Mouse (Mus musculus) thymus, adult 2 months (tissue): ENCODE results near the gene Parp4. TPM values are rescaled to one million over a fixed set of nuclear protein-coding genes. Genes with fewer than 3 reads are reported as not detected.

Experiments
- DNase-seq: peaks from one replicate; pipeline ENCODE4 v3.0.0; 2021
- H3K27ac ChIP-seq: fragments of 200-500 bp; 2 replicates; pipeline ENCODE4 v1.5.1; 2012; ENCODE audit warnings: low read length, control low read depth; ENCODE audit not compliant: control insufficient read depth, insufficient read depth
- H3K27me3 ChIP-seq: fragments of 200-500 bp; 2 replicates; pipeline ENCODE4 v1.6.1; 2012; ENCODE audit warnings: mild to moderate bottlenecking, low read length, moderate library complexity, mixed read lengths; ENCODE audit not compliant: control insufficient read depth, insufficient read depth
- H3K36me3 ChIP-seq: fragments of 200-500 bp; 2 replicates; pipeline ENCODE4 v1.6.1; 2012; ENCODE audit warnings: mild to moderate bottlenecking, low read length, moderate library complexity; ENCODE audit not compliant: control insufficient read depth, insufficient read depth
- H3K4me1 ChIP-seq: fragments of 200-500 bp; replicated peaks from 2 replicates; pipeline ENCODE4 v1.6.1; 2012; ENCODE audit warnings: low read length; ENCODE audit not compliant: control insufficient read depth, insufficient read depth
- H3K4me3 ChIP-seq: fragments of 200-500 bp; 2 replicates; pipeline ENCODE4 v1.5.1; 2012; ENCODE audit warnings: mild to moderate bottlenecking, low read length, control low read depth, moderate library complexity; ENCODE audit not compliant: control insufficient read depth, insufficient read depth
- CTCF ChIP-seq: fragments of 200-500 bp; IDR thresholded peaks from 2 replicates; pipeline ENCODE4 v1.5.1; 2012; ENCODE audit warnings: mild to moderate bottlenecking, control low read depth, low read length, moderate library complexity, borderline replicate concordance; ENCODE audit not compliant: control insufficient read depth, poor library complexity, insufficient read depth; ENCODE audit errors: extremely low read depth
- POLR2A ChIP-seq: fragments of 200-500 bp; IDR thresholded peaks from 2 replicates; pipeline ENCODE4 v1.6.1; 2012; ENCODE audit warnings: mild to moderate bottlenecking, low read length, control low read depth, moderate library complexity; ENCODE audit not compliant: control insufficient read depth, poor library complexity, insufficient read depth; ENCODE audit errors: extremely low read depth
- WGBS: fragments of 180-500 bp; shearing (Covaris S2); methylation state at CpG from one replicate; pipeline ENCODE4 v1.1.7; 2018; 5-methylcytosine and 5-hydroxymethylcytosine counted together
- polyA plus RNA-seq: library from polyadenylated mRNA; depleted of rRNA; stranded (reverse); fragments of >200 nt; gene quantifications from 2 replicates; pipeline ENCODE4 v1.2.3, GENCODE M21; 2012

Gene Parp4
- polyA plus RNA-seq, 1 experiment: 11.3 TPM

DNA sequence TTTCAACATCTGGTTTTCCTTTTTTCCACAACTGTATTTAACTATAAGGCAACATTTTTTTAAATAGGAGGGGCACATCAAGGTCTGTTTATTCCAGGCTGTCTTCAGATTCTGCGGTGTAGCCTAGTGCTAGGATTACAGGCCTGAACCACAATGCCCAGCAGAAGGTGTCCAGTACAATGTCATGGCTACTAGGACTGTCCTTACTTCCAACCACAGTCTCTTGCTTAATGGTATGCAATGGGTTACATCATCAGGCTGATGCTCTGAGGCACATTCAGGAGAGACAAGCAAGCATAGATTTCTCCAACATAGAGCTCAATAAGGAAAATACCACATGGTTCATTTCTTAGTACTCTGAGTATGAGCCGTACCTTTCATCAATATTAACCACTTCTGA lies 20.7 kb upstream of the Parp4 start:
- no peak for TF ChIP-seq CTCF
- no peak for TF ChIP-seq POLR2A
- no peak for DNase-seq
- Histone ChIP-seq H3K36me3 (peaks cover 62% of the 10 kb centered on the region), H3K4me1 (no peaks in the 10 kb centered on the region), H3K27ac (no peak overlapping the region), H3K27me3 (no peaks in the 10 kb centered on the region), H3K4me3 (no peak overlapping the region)
- 98% methylated on average over 2 of the region's 2 CpGs for whole genome bisulfite sequencing

DNA sequence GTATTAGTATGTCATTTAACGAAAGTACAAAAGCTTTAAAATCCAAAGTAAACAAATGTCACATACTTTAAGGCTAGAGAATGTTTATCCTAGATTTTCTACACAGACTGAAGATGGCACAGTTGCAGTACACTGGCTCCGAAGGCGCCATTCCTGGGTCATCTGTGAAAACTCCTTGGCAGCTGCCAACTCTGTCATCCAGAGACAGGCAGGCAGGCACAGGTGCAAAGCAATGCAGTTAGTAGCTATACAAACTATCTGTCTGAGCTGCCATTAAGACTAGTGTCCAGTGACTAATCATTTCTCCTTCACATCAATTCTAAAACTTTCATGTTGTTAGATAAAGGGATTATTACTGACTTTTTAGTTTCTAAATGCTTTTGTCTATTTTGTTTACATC lies 16.3 kb upstream of the Parp4 start:
- TF ChIP-seq POLR2A: no peak
- no peak for TF ChIP-seq CTCF
- Histone ChIP-seq H3K4me3 (no peak overlapping the region), H3K36me3 (peaks cover 61% of the 10 kb centered on the region), H3K27me3 (no peaks in the 10 kb centered on the region), H3K27ac (no peak overlapping the region), H3K4me1 (no peaks in the 10 kb centered on the region)
- DNase-seq: no peak
- 98% methylated on average over 3 of the region's 3 CpGs for WGBS

DNA sequence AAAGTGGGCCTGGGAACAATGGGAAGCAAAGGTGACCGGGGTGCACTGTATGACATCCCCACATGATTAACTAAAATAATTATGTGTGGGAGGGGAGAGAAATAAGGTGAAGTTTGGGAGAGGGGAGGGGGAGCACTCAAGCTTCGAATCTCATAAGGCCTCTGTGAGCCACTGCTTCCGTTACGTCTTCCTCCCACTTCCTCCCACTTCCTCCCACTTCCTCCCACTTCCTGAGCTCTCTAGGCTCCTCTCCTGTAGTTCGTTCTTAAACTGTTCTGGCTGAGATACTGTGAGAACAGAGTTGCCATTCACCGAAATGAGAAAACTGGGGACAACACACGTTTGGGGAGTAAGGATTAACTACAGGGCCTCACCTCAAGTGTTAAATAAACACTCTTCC lies 7.9 kb upstream of the Parp4 start:
- no peak for TF ChIP-seq POLR2A
- peak; percentile 33 for DNase-seq
- peaks cover 20% of the 10 kb centered on the region for H3K36me3 ChIP-seq
- H3K27me3 ChIP-seq: no peaks in the 10 kb centered on the region
- WGBS: 27% methylated on average over 7 of the region's 7 CpGs
- no peak overlapping the region for H3K27ac ChIP-seq
- H3K4me3 ChIP-seq: no peak overlapping the region
- peaks cover 17% of the 10 kb centered on the region for H3K4me1 ChIP-seq

DNA sequence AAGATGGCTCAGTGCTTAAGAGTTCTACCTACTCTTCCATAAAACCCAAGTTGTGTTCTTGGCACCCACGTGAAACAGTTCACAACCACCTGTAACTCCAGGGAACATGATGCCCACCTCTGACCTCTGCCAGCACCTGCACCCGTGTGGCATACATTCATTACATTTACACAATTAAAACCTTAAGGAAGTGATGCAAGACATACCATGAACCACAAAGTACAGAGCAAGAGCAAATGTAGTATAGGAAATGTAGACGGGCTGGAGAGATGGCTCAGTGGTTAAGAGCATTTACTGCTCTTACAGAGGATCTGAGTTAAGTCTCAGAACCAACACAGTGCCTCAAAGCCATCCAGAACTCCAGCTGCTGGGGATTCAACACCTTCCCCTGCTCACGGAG lies 6.4 kb upstream of the Parp4 start:
- 50% methylated on average over 4 of the region's 4 CpGs for WGBS
- peak overlapping the region; percentile 42; the same call in 1 of the 2 replicates for H3K27ac ChIP-seq
- no peak for DNase-seq
- H3K4me1 ChIP-seq: peaks cover 17% of the 10 kb centered on the region
- H3K4me3 ChIP-seq: no peak overlapping the region
- no peaks in the 10 kb centered on the region for H3K27me3 ChIP-seq
- H3K36me3 ChIP-seq: peaks cover 7% of the 10 kb centered on the region
- TF ChIP-seq CTCF (no peak), POLR2A (no peak)

DNA sequence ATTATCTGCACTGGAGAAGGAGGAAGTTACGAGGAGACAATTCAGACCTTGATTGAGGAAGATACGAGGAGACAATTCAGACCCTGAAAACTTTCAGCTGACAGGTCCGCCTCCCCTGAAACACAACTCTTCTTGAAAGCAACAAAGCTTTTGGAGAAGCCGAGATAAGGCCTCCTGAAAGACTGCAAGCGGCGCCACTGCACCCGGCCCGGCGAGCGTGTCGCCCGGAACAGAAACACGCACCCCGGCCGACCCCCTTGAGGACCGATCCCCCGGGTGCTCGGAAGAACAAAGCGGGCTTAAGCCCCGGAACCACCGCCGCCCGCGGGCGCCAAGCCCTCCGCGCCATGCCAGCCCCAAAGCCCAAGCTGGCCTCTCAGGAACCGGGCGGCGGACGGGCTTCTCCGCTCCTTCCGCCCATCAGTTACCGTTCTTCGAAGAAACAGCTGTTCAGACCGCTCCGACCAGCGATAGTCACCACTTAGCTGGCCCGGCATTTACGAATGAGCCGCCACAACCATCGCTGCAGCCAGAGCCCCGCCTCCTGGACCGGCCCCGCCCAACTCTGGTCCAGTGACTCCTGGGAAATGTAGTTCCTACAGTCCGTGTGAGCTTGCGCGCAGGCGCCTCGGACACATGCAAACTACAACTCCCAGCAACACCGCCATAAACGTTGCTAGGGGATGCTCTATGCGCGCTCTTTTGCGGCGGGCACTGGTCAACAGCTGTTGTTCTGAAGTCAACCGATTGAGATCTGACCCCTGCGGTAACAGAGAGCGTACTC lies 3.9 kb upstream of the Parp4 start:
- peaks cover 21% of the 10 kb centered on the region for H3K4me1 ChIP-seq
- peak; percentile 94 for DNase-seq
- under 1% methylated on average over 59 of the region's 59 CpGs for WGBS
- peak; percentile 69 for TF ChIP-seq POLR2A
- peak; percentile 42; the same call in 1 of the 2 replicates for TF ChIP-seq CTCF
- H3K27ac ChIP-seq: peak overlapping the region; percentile 36; the same call in 1 of the 2 replicates
- H3K36me3 ChIP-seq: no peaks in the 10 kb centered on the region
- no peaks in the 10 kb centered on the region for H3K27me3 ChIP-seq
- peak overlapping the region; percentile 96 for H3K4me3 ChIP-seq

DNA sequence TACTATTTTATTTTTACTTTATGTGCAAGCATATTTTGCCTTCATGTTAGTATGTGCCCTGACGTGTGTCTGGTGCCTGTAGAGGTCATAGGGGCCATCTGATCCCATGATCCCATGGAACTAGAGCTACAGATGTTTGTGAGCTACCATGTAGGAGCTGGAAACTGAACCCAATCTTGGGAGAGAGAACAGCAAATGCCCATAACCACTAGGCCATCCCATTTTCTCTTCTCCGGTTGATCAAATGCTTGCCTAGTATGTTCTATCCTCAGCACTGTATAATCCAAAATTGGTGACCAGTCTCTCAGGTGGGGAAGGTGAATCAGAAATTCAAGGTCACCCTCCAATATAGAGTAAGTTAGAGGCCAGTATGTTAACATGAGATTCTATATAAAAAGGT lies 2.9 kb upstream of the Parp4 start:
- Histone ChIP-seq H3K36me3 (no peaks in the 10 kb centered on the region), H3K27me3 (no peaks in the 10 kb centered on the region), H3K4me1 (peaks cover 19% of the 10 kb centered on the region), H3K4me3 (no peak overlapping the region), H3K27ac (no peak overlapping the region)
- no peak for DNase-seq
- WGBS: 87% methylated on average over 2 of the region's 2 CpGs
- TF ChIP-seq POLR2A: no peak
- no peak for TF ChIP-seq CTCF
